Mouse (Mus musculus) adrenal gland, postnatal 4 days (tissue): ENCODE results near the gene Shisa6. TPM values are rescaled to one million over a fixed set of nuclear protein-coding genes. Genes with fewer than 3 reads are reported as not detected.

Experiments used
- DNase-seq, 2 experiments: peaks; one replicate each; pipeline ENCODE4 v3.0.0; 2021 to 2022; ENCODE audit warnings: low spot score in 2 of 2, mixed read lengths in 2 of 2
- long read RNA-seq, 2 experiments: library from polyadenylated mRNA; stranded (forward); transcript quantifications; one replicate each; pipeline ENCODE4 v2.0.0; 2021
- total RNA-seq, 2 experiments: library from RNA; stranded (reverse); gene quantifications; 2 replicates each; pipeline ENCODE4 v1.2.3; 2021

Gene Shisa6
- total RNA-seq = under 1 TPM; 0.31 to 0.45 TPM
- long read RNA-seq, experiment 1 = 0 reads
- long read RNA-seq, experiment 2 = 0 reads

DNA sequence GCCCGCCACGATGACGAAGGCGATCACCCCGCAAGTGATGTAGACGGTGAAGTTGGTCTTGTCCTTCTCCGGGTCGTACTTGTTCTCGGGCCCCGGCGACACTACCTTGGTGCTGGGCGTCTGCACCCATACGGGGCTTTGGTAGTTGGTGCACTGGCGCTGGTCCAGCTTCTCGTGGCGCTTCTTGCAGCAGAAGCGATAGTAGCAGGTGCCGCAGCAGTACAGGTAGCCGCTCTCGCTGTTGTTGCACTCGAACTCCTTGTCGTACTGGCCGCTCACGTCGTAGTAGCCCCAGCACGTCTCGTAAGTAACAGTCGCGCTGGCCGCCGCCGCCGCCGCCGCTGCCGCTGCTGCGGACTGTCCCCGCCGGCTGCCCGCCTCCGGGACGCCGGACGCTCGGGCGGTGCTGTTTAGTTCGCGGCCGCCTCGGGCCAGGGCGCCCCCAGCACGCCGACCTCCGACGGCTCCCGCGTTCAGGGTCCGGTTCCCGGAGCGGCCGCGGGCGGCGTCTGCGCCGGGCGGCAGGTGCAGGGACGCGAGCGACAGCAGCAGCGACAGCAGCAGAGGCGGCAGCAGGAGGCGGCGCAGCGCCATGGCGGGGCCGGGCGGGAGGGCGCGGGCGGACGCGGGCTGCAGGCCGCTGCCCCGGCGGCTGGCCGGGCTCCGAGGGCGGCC is at the start of gene Shisa6:
Gene Shisa6 (minus strand): TSS at position 594 of the 675 bp plus-strand sequence.
- no peak for DNase-seq

DNA sequence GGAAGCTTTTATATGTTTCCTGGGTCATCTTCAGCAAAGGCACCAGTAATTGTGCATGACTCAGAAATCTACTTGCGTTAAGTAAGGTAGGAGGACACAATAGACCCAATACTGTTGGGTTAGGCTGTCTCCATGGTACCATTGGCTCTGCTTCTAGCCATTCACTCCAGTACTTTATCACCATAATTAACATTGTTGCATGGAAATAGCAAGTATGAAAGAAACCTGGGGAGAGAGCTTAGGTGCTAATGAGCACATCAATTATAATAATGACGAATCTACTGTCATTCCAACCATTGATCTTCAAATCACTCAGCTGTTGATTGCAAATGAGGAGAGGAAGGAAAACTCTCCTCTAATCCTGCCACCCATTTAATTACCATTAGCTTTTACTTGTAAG is 48.1 kb upstream of the Shisa6 start:
- DNase-seq = no peak

DNA sequence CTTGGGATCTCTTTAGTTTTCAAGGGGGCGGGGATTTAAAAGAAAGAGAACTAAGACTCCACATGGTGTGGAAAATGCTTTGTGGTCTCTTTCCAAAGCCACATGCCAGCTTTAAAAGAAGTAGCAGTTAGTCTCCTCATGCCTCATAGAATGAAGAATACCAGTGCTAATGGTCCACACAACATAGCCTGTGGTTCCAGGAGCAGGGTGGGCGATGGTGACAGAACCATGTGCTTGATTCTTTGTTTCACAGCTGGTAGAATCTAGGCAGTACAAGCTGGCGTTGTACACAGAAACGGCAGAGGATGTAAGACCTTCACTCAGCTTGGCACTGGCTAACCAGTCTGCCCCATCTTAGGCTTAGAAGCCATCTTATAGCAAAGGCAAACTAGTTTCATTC is 43.3 kb upstream of the Shisa6 start:
- DNase-seq = no peak

DNA sequence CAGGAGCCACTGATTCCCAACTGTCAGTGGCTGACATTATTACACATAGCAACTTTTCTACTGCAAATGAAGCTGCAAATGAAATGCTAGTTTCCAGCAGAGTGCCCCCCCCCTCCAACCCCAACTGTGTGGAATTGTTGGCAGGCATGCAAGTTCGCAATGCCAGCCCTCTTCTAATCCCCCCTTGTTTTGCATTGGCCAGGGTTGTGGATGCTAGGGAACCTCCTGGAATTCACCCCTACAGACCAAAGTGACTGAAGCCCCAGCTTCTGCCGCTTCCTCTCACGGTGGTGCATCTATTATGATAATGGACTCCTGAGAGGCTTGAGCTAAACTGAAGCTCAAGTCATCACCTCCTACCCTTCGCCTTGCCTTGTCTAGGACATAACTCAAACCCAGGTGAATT is 42.6 kb upstream of the Shisa6 start:
- no peak for DNase-seq

DNA sequence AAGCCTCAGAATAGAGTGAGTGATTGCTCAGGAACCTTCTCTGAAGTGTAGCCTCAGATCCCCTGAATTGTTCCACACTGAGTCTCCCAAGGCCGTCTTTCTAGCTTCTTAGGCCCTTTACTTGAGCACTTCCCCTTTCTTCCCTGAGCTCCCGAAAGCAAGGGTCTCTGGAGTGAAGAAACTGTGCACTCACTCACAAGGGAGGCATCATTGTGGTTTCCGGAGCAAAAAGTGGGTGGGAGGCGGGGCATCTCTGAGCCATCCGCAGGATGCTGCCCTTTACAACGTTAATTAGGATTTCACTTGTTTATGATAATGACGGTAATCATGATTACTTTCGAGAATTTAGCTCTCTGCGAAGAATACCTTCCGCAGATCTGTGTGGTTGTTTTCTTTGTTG is 41.6 kb upstream of the Shisa6 start:
- DNase-seq = no peak

DNA sequence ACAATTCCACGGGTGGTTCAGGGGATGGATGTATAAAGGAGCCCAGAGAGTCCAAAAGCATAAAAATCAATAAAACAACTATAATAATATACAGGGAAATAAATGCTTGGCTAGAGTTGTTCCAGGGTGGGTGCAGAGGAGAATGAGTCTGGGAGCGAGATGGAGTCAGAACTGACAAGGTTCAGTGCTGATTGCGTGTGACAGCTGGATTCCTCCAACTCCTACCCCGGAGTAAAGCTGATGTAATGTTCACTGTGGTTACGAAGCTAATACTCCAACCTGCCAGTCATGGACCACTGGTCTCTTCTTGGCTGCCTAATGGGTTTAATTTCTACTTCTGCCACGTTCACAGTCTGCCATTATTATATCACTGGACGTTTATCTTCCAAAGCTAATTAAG is 36.5 kb upstream of the Shisa6 start:
- no peak for DNase-seq

DNA sequence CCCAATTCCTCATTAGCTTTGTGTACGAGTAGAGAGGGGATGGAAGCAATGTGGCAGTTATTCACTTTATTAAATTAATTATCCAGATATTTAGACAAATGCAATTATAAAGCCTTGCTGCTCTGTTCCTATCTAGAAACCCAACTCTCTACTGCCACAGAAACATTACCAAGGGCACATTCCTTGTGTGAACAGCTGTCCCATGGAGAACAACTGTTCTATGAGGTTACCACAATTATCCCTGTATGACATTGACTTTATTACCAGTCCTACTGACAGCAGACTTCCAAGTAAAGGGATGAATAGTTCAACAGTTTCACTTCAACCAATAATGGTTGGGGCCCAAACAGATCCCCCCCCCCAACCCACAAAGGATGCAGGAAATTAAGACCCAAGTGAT is 12.1 kb upstream of the Shisa6 start:
- DNase-seq = no peak

DNA sequence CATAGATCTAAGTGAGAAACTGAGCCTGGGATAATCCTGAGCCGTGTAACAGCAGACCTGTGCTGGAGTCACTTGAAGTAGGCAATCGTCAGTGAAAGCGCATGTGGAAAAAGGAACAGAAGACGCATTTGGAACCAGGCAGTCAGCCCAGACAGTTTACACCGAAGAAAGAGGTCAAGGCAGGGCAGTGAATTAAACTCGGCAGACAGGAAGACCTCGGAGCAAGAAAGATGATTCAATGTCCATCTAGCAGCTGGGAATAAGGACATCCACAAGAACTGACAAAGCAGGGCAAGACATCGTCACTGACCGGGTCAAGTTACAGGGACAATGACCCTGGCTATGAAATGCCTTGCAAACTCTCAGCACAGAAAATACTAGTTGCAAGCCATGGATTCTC is 10.1 kb upstream of the Shisa6 start:
- DNase-seq = no peak

DNA sequence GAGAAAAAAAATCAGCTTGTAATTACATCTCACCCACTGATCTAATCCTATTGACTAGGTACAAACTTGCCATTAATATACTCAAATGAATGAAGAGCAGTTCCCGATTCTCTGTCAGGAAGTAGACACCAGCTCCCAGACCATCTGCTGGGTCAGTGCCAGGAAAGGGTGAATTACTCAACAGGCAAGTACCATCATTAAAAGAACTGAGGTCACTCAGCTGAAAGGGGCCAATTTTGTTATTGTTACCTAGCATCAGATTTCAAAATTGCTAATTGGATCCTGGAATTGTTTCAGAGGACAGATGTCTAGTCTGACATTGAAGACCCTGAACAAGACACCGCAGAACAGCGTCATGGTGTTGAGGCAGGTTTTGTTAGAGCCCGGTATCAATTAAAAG is 9.4 kb upstream of the Shisa6 start:
- no peak for DNase-seq

DNA sequence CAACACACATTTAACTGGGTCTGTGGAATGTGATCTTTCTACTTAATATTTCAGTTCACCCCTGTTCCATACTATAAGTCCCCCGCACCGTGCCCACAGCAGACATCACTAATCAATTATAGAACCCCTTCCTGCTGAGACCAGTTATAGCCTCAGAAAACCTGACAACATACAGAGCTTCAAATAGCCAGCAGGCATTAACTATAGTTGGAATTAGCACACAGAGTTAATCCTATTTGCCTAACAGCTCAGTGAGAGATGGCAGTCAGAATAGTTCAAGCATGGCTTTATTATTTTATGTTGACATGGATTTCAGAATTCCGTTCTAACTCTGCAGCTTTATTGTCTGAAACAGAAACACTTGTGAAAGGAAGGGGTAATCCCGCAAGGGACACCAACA is 8.5 kb upstream of the Shisa6 start:
- no peak for DNase-seq

GRCm38 (mm10) chr11:66528146-66528545 is 2.4 kb upstream of the Shisa6 start:
- no peak for DNase-seq

DNA sequence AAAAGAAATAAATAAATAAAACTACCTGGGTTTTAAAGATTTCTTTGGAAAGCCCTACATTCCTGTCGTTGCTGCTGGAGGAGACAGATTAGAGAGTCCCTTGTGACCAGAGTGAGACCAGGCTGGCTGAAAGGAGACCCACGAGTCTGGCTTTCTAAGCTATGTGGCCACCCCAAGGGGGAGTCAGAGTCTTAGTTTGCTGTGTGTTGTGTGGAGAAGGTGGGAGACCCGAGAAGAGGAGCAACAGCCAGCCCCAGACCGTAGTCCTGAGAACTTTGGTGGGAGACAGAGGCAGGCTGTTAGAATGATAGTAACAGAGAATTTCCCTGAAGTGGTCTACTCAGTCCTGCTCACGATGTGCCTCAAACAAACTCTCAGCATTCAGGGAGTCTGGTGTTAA is 1.6 kb upstream of the Shisa6 start:
- DNase-seq = no peak

DNA sequence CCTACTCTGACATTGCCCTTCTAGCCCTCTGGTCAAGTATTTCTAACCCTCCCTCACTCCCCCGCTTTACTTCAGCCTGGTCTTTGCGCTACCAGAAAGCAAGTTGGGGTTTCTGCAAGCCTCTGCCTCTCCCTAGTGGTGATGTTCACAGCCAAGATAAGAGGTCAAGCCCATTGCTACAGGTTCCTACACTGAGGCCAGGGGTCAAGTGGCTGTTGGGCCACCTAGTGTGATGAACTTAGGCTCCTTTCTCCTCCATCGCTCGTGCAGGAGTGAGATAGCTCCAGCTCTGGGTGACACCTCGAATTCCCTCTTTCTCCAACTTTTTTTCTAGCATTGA is 1.2 kb upstream of the Shisa6 start:
- no peak for DNase-seq

DNA sequence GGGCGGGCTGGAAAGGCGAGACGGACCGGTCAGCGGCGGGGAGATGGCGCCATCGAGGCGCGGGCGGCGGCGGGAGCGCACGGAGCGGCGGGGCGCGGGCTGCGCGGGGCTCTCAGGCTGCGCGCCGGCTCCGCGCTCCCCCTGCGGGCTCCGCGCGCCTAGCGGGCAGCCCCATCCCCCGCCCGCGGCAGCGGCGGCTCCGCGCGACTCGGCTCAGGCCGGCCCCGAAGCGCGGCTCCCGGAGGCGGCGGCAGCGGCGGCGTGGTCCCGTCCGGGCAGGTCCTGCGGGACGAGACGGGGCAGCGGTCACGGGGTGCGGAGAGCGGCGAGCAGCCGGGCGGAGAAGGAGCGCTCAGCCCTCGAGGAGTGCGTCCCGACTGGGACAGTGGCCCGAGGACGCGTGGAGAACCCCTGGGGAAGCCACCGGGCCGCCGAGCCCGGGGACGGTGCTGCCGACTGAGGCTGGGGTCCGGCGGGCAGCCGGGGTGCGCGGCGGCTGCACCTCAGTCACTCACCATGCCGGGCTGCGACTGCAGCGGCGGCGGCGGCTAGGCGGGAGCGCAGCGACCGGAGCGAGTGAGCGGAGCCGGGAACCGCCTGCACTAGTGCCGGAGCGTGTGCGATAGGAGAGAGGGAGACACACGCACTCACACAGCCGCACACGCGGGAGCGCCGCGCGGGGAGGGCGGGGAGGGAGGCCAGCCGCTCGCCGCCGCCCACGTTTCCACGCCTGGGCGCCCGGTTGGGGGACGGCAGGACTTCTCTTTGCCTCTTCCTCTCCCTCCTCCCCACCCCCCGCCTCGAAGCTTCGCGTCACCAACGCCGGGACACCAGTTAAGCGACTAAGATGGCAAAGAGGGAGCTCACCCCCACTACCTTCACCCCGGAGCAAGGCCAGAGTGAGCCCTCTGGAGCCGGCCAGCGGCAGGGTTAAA is 549 bp upstream of the Shisa6 start:
- no peak for DNase-seq

DNA sequence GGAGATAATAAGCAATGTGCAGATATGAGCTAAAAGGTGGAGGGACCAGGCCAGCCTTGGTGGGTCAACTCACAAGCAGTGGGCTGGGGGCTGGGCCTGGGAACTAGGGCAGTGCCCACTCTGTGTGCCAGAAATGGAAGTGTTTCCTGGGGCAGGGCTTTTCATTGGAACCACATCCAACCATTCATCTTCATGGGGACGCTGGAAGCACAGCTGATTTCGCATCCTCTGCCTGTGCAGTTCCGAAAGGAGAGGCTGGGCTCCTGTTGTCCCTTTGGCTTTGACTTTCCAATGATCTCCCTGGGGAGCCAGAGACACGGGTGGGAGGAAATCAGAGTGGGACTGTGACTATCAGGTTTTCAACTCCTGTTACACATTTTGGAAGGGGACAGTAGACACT is 1.5 kb downstream of the Shisa6 start:
- DNase-seq = no peak

GRCm38 (mm10) chr11:66522376-66522775 is 3.4 kb downstream of the Shisa6 start:
- no peak for DNase-seq

DNA sequence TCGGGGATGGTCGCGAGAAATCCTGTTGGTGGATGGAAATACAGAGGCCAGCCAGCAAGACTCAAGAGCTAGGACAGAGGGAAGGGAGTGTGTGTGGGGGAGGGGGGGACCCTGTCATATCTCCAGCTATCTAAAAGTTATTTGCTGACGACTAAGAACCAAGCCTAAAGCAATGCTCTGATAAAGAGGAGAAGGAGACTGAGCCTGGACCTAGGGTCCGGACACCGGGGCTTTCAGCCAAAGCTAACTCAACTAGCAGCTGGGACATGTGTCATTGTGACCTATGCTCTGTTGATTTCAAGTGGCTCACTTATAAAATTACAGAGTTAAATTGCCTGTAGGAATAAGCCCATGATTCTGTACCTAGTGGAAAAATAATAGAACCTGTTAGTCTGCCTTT is 6.4 kb downstream of the Shisa6 start:
- no peak for DNase-seq

DNA sequence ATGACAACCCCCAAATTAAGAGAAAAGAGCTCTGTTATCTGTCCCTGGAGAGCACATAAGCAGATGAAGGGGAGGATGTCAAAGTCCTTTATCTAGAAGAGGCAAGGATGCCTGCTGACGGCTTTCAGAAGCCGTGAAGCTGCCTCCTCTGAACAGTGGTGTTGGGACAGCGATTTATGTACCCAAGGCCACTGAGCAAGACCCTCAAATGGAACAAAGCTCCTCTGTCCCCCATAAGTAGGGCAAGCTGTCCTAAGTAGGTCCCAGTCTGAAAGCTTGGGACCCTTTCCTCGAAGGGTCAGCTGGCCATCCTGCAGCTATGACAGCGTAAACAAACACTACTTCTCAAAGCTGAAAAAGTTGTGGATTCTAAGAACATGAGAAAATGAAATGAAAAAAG is 11.4 kb downstream of the Shisa6 start:
- DNase-seq = no peak

GRCm38 (mm10) chr11:66500951-66501350 is 24.8 kb downstream of the Shisa6 start:
- no peak for DNase-seq

DNA sequence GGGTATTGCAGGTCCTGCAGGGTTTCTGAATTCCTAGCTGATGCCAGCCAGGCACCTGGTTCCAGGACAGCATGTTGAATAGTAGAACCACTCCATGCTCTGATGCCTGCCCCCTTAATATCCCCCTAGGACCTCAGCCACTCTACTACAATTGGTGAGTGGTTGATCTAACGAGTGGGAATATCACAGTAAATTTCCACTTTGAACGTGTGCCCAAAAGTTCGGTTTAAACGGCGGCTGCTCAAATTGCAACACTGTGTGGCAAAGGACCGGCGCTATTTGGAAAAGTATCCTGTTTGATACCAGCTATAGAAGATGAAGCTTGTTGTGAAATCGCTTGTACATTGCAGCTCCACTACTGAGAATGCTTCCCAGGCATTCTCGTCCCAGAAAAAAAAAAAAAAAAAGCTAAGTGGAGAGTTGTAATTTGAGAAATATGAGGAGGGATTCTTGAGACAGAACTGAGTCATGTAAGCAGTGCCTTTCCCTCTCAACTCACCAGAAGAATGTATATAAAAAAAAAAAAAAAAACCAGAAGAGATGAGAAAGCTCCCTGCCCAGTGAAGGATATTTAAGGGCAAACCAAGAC is 26.8 kb downstream of the Shisa6 start:
- DNase-seq = no peak

DNA sequence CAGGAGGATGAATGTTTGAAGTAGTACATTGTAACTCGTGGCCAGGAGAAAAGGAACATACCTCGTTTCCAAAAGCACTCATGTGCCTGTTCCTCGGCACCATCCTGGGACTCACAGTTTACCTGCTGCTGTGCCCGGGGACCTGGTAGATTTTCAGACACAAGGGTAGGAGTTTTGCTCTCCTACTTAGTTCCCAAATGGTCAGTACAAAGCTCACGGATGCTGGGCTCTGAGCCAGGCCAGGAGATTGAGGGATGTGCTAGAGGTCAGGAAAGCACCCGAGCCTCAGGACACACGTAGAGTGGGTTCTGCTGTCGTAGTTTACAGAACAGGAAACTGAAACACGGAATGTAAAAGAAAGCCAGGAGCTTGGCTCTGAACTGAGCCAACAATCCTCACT is 29.5 kb downstream of the Shisa6 start:
- DNase-seq = no peak

- DNase-seq = no peak
These were observed 31.4 kb downstream of the Shisa6 start for GRCm38 (mm10) chr11:66494391-66494790.
